Mouse (Mus musculus) liver, embryonic 11.5 days (tissue): Measurements from ENCODE around the gene Trp53i13. TPM values are rescaled to one million over a fixed set of nuclear protein-coding genes. Genes with fewer than 3 reads are reported as not detected.

Experiments
- ATAC-seq: fragments of 200-750 bp; cut with Nextera tagmentation; replicated peaks from 2 replicates; pipeline ENCODE4 v1.8.0; 2017; ENCODE audit warnings: moderate number of reproducible peaks, mild to moderate bottlenecking, moderate TSS enrichment, moderate library complexity; ENCODE audit not compliant: low FRiP score
- DNase-seq: peaks from one replicate; pipeline ENCODE4 v3.0.0-alpha.2; 2017; ENCODE audit warnings: low spot score
- H3K27ac ChIP-seq: fragments of 300-500 bp; sonication (generic); 2 replicates; pipeline ENCODE4 v1.5.1; 2014; ENCODE audit warnings: mild to moderate bottlenecking, low read depth, low read length, control low read depth
- H3K27me3 ChIP-seq: fragments of 300-500 bp; sonication (generic); replicated peaks from 2 replicates; pipeline ENCODE4 v1.6.1; 2014; ENCODE audit warnings: low read length, mixed read lengths; ENCODE audit not compliant: control insufficient read depth, insufficient read depth
- H3K36me3 ChIP-seq: fragments of 300-500 bp; sonication (generic); 2 replicates; pipeline ENCODE4 v1.6.1; 2014; ENCODE audit warnings: mild to moderate bottlenecking, low read length, moderate library complexity, mixed read lengths; ENCODE audit not compliant: control insufficient read depth, insufficient read depth
- H3K4me1 ChIP-seq: fragments of 300-500 bp; sonication (generic); replicated peaks from 2 replicates; pipeline ENCODE4 v1.6.1; 2014; ENCODE audit warnings: low read length, mixed read lengths; ENCODE audit not compliant: control insufficient read depth, insufficient read depth
- H3K4me2 ChIP-seq: fragments of 300-500 bp; sonication (generic); 2 replicates; pipeline ENCODE4 v1.6.1; 2014; ENCODE audit warnings: mild to moderate bottlenecking, control low read depth, moderate library complexity
- H3K4me3 ChIP-seq: fragments of 300-500 bp; sonication (generic); 2 replicates; pipeline ENCODE4 v1.5.1; 2014; ENCODE audit warnings: low read depth, low read length, control low read depth
- H3K9ac ChIP-seq: fragments of 300-500 bp; sonication (generic); 2 replicates; pipeline ENCODE4 v1.6.1; 2014; ENCODE audit warnings: low read depth, low read length, control low read depth
- H3K9me3 ChIP-seq: fragments of 300-500 bp; sonication (generic); 2 replicates; pipeline ENCODE4 v1.6.1; 2016; ENCODE audit warnings: low read length, inconsistent platforms, mixed read lengths; ENCODE audit not compliant: control insufficient read depth
- WGBS: fragments of 180-500 bp; shearing (Covaris S2); extraction: QIAGEN DNeasy Blood & Tissue Kit; methylation state at CpG from one replicate; pipeline ENCODE4 v1.1.7; 2014; 5-methylcytosine and 5-hydroxymethylcytosine counted together
- polyA plus RNA-seq: library from polyadenylated mRNA; unstranded; fragments of >200 nt; fragmentation: Nextera tagmentation; extraction: Ambion mirVana; gene quantifications from 2 replicates; pipeline ENCODE4 v1.2.1, GENCODE M21; 2014

Gene Trp53i13
- polyA plus RNA-seq, 1 experiment from 2014 or later: 17.9 TPM

- H3K27me3 ChIP-seq: peaks cover 75% of the 10 kb centered on the region
- no peaks in the 10 kb centered on the region for H3K9me3 ChIP-seq
- H3K36me3 ChIP-seq: no peaks in the 10 kb centered on the region
- ATAC-seq (no peak), DNase-seq (no peak)
- H3K4me2 ChIP-seq: no peak overlapping the region
- WGBS: 67% methylated on average over 10 of the region's 10 CpGs
- H3K4me1 ChIP-seq: peaks cover 18% of the 10 kb centered on the region
- H3K9ac ChIP-seq: no peak overlapping the region
- H3K27ac ChIP-seq: no peak overlapping the region
- no peak overlapping the region for H3K4me3 ChIP-seq
Measured at GRCm38 (mm10) chr11:77463786-77464185, 52.0 kb downstream of the Trp53i13 start.

- peak overlapping the region; percentile 59 for H3K4me3 ChIP-seq
- no peak overlapping the region for H3K9ac ChIP-seq
- no peaks in the 10 kb centered on the region for H3K36me3 ChIP-seq
- no peaks in the 10 kb centered on the region for H3K9me3 ChIP-seq
- peak overlapping the region; percentile 92 for H3K4me2 ChIP-seq
- ATAC-seq: no peak
- peaks cover 72% of the 10 kb centered on the region for H3K27me3 ChIP-seq
- DNase-seq: no peak
- H3K4me1 ChIP-seq: peaks cover 18% of the 10 kb centered on the region
- 52% methylated on average over 8 of the region's 8 CpGs for WGBS
- no peak overlapping the region for H3K27ac ChIP-seq
Measured at GRCm38 (mm10) chr11:77463101-77463445, 52.7 kb downstream of the Trp53i13 start.

- Histone ChIP-seq H3K27me3 (peaks cover 67% of the 10 kb centered on the region), H3K9me3 (no peaks in the 10 kb centered on the region), H3K27ac (no peak within 1 kb of the TSS), H3K4me2 (peak within 1 kb of the TSS; percentile 92), H3K4me1 (peaks cover 14% of the 10 kb centered on the region), H3K36me3 (no peaks in the 10 kb centered on the region), H3K9ac (peak within 1 kb of the TSS; percentile 17), H3K4me3 (peak within 1 kb of the TSS; percentile 59)
- ATAC-seq (peak; percentile 61; the same call in 1 of the 2 replicates), DNase-seq (peak; percentile 73)
- WGBS: under 1% methylated on average over 72 of the region's 73 CpGs
Measured at GRCm38 (mm10) chr11:77462283-77463100, 53.3 kb downstream of the Trp53i13 start, which contains the start of gene Coro6. TSS of gene Coro6 (plus strand) at chr11:77462411.

GRCm38 (mm10) chr11:77461856-77462255 lies 53.9 kb downstream of the Trp53i13 start:
- peaks cover 60% of the 10 kb centered on the region for H3K27me3 ChIP-seq
- ATAC-seq (no peak), DNase-seq (no peak)
- H3K4me2 ChIP-seq: peak overlapping the region; percentile 92
- H3K9me3 ChIP-seq: no peaks in the 10 kb centered on the region
- H3K4me1 ChIP-seq: peaks cover 7% of the 10 kb centered on the region
- peak overlapping the region; percentile 17 for H3K9ac ChIP-seq
- H3K36me3 ChIP-seq: no peaks in the 10 kb centered on the region
- 4% methylated on average over 6 of the region's 6 CpGs for WGBS
- H3K4me3 ChIP-seq: peak overlapping the region; percentile 59
- H3K27ac ChIP-seq: no peak overlapping the region

Other genes starting within 250 kb of the Trp53i13 start
- gene Coro6, start 53.6 kb downstream of the Trp53i13 start, polyA plus RNA-seq: 0.35 and 0.40 TPM in 2 replicates
- 4.4 and 5.6 TPM in 2 replicates for gene Ankrd13b, start 26.3 kb downstream of the Trp53i13 start, polyA plus RNA-seq
- 10.1 and 14.1 TPM in 2 replicates for gene Git1, start 22.4 kb downstream of the Trp53i13 start, polyA plus RNA-seq
- gene Abhd15, start 859 bp downstream of the Trp53i13 start, polyA plus RNA-seq: 3.9 and 4.2 TPM in 2 replicates
- not detected in 2 replicates for gene Gm10392, start 3.2 kb upstream of the Trp53i13 start, polyA plus RNA-seq
- gene Taok1, start 91.8 kb upstream of the Trp53i13 start, polyA plus RNA-seq: 9.6 and 9.9 TPM in 2 replicates
- gene Nufip2, start 170.2 kb upstream of the Trp53i13 start, polyA plus RNA-seq: 4.6 and 5.3 TPM in 2 replicates
- not detected in 2 replicates for gene Cryba1, start 209.3 kb upstream of the Trp53i13 start, polyA plus RNA-seq
- gene Myo18a, start 247.3 kb upstream of the Trp53i13 start, polyA plus RNA-seq: 37.1 and 38.3 TPM in 2 replicates